Mouse (Mus musculus): ENCODE measurements around the gene Slc35g1.

DNA sequence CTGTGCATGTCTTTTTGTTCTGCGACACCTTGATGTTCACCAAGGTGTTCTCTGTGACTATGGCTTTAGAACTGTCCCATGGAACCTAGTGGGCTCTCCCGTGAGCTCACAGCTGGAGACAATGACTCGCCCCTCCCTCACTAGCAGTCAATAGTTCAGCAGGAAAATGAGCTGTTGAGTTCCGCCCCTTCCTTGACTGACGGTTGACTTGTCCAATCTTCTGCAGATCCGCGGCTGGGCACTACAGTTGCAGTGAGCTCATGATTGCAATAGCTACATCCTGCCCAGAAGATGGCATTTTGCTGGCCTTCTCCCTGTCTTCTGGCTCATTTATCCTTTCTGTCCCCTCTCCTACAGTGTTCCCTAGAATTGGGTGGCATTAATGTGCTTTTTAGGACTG lies 25.7 kb downstream of the Slc35g1 start:
- TF ChIP-seq CTCF (IDR thresholded peaks at IDR 0.05; ENCODE audit: low read depth) (no peak), EP300 (IDR thresholded peaks at IDR 0.05; ENCODE audit: low read depth) (no peak)

Measured in liver, embryonic 14.5 days (tissue).